Mouse (Mus musculus) heart, postnatal 0 days (tissue): ENCODE data around the gene Plcl2.

ENCODE experiments used
- CTCF ChIP-seq: IDR thresholded peaks from 2 replicates; pipeline ENCODE4 v1.5.1; 2016; ENCODE audit warnings: antibody characterized with exemption, control low read depth, low read depth
- EP300 ChIP-seq: IDR thresholded peaks from 2 replicates; pipeline ENCODE4 v1.6.1; 2016; ENCODE audit warnings: antibody characterized with exemption, low read depth

DNA sequence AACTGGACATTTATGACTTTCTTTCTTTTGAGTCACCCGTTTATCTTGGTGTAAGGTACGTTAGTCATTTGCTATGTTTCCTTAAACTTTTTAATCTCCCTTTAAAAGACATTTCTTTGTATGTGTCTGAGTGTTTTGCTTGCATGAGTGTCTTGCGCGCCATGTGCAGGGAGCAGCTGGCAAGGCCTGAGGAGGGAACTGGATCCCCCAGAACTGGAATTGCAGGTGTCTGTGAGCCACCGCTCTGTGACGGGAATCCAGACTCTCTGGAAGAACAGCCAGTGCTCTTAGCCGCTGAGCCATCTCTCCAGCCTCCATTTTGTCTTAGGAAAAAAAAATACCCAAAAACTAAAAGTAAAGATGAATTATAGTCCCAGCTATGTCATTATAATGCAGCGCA lies 48.9 kb upstream of the Plcl2 start:
- TF ChIP-seq EP300: no peak
- TF ChIP-seq CTCF: no peak
